Mouse (Mus musculus) adrenal gland, adult 18-20 months (tissue): ENCODE data around the gene Vps36. TPM values are rescaled to one million over a fixed set of nuclear protein-coding genes. Genes with fewer than 3 reads are reported as not detected.
A peak's percentile ranks its signal among the peaks of the same experiment; 100 is the strongest.

Source experiments
- DNase-seq, 2 experiments: peaks; one replicate each; pipeline ENCODE4 v3.0.0; 2021 to 2022; ENCODE audit warnings: low spot score in 2 of 2
- long read RNA-seq, 2 experiments: library from polyadenylated mRNA; stranded (forward); transcript quantifications; one replicate each; pipeline ENCODE4 v2.0.0; 2021
- total RNA-seq, 2 experiments: library from RNA; stranded (reverse); gene quantifications; 1 replicate in 1 of 2; 2 replicates in 1 of 2; pipeline ENCODE4 v1.2.3; 2021

Vps36 gene
- 10 to 100 TPM; 31.9 to 34.3 TPM for total RNA-seq
- long read RNA-seq, experiment 1, transcript Vps36-201 (14 exons, 3,574 nt): major isoform, 30 of 35 reads
- long read RNA-seq, experiment 1, partial matches to known transcripts: 2 of 35 reads
- long read RNA-seq, experiment 1, other reads (novel, unspliced or antisense): 3 of 35 reads
- long read RNA-seq, experiment 2, transcript Vps36-201 (14 exons, 3,574 nt): major isoform, 74 of 97 reads
- long read RNA-seq, experiment 2, partial matches to known transcripts: 18 of 97 reads
- long read RNA-seq, experiment 2, other reads (novel, unspliced or antisense): 5 of 97 reads

- DNase-seq: peak; percentile 94 to 96
Measured at GRCm38 (mm10) chr8:22192660-22193431, at the start of gene Vps36. Vps36 (plus strand) TSS chr8:22192809.

GRCm38 (mm10) chr8:22143764-22144491 is 48.7 kb upstream of the Vps36 start:
- DNase-seq: no peak

GRCm38 (mm10) chr8:22145831-22146230 is 46.8 kb upstream of the Vps36 start:
- DNase-seq: no peak

GRCm38 (mm10) chr8:22147706-22148366 is 44.8 kb upstream of the Vps36 start:
- no peak for DNase-seq

- DNase-seq: no peak
Measured at GRCm38 (mm10) chr8:22148367-22148740, 44.3 kb upstream of the Vps36 start.

GRCm38 (mm10) chr8:22149643-22150344 is 42.8 kb upstream of the Vps36 start:
- DNase-seq: no peak

- no peak for DNase-seq
Measured at GRCm38 (mm10) chr8:22150345-22150663, 42.3 kb upstream of the Vps36 start.

- DNase-seq: no peak
Measured at GRCm38 (mm10) chr8:22162206-22162605, 30.4 kb upstream of the Vps36 start.

- DNase-seq: no peak
Measured at GRCm38 (mm10) chr8:22164431-22164830, 28.2 kb upstream of the Vps36 start.

- no peak for DNase-seq
Measured at GRCm38 (mm10) chr8:22165251-22166079, 27.1 kb upstream of the Vps36 start.

GRCm38 (mm10) chr8:22166080-22166603 is 26.5 kb upstream of the Vps36 start, which contains the start of gene Nek3:
Nek3 (minus strand) TSS chr8:22166435.
- DNase-seq: peak; percentile 73 to 78

- no peak for DNase-seq
Measured at GRCm38 (mm10) chr8:22169167-22169566, 23.4 kb upstream of the Vps36 start.

- no peak for DNase-seq
Measured at GRCm38 (mm10) chr8:22175966-22176365, 16.6 kb upstream of the Vps36 start.

GRCm38 (mm10) chr8:22184884-22185283 is 7.7 kb upstream of the Vps36 start:
- DNase-seq: no peak

- peak; percentile 84 to 86 for DNase-seq
Measured at GRCm38 (mm10) chr8:22185431-22186397, 6.9 kb upstream of the Vps36 start, which contains the start of gene Ckap2. Ckap2 (minus strand) TSS chr8:22185819.

GRCm38 (mm10) chr8:22193432-22194010 is 912 bp downstream of the Vps36 start:
- no peak for DNase-seq

- no peak for DNase-seq
Measured at GRCm38 (mm10) chr8:22197914-22198313, 5.3 kb downstream of the Vps36 start.

- no peak for DNase-seq
Measured at GRCm38 (mm10) chr8:22199481-22199880, 6.9 kb downstream of the Vps36 start.
